Mouse (Mus musculus): ENCODE measurements around the gene Ces1b.

The Ces1b gene

DNA sequence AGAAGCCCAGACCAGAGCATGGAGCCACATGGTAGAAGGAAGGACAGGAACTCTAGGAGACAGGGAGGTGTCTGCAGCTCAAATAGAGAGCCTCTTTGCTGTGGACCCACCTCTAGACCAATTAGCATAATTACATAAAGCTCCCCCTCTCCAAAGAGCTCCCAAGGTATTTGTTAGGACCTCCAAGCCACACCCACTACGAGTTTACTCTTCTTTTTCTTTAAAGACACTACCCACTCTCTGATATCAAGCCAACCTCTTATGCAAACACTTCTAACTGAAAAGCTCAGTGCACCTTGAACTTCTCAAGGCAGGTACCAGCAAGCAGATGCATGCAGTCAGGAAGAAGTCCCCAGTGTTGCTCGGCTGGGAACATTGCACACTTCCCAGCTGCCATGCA lies at the start of gene Ces1b:
TSS of gene Ces1b (minus strand) at position 131 of the 400 bp plus-strand sequence.
- no peak for DNase-seq

DNA sequence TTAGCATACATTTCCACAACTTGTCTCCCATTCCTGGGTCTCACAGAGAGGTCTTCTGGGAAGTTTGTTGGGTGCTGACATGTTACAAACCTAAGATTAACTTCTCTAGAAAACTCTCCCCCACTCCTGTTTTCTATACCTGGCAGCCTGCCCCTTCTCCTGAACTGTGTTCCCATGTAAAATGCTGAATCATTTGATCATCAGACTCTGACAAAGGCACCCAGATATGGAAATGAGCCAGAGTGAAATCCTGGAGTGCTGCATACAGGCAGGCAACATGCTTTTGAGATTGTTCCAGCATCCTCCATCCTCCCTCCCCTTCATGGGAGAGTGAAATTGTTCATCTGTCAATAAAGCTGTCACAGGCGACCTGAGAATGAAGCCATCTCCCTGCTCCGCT lies 46.7 kb upstream of the Ces1b start:
- DNase-seq, result peak; percentile 34 to 49

- no peak for DNase-seq
Observed at GRCm38 (mm10) chr8:93122005-93122404, 42.2 kb upstream of the Ces1b start.

DNA sequence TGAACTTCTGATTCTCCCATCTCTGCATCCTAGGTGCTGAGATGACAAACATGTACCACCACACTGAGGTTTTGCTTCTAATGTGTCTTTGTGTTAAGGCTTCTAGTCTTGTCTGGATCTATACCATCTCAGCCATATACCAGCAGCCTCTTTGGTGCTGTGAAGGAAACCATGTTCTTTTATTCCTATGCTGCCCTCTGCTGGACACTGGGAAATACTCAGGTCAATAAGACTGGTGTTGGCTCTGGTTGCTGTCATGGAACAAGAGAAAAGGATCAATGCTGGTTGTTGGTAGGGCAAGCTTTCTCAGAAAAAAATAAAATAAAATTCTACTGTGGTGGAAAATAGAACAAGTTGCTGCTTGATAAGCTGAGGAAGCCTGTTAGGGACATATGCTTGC lies 15.6 kb upstream of the Ces1b start:
- peak; percentile 35 to 63 for DNase-seq

GRCm38 (mm10) chr8:93091324-93091723 lies 11.5 kb upstream of the Ces1b start:
- no peak for DNase-seq

DNA sequence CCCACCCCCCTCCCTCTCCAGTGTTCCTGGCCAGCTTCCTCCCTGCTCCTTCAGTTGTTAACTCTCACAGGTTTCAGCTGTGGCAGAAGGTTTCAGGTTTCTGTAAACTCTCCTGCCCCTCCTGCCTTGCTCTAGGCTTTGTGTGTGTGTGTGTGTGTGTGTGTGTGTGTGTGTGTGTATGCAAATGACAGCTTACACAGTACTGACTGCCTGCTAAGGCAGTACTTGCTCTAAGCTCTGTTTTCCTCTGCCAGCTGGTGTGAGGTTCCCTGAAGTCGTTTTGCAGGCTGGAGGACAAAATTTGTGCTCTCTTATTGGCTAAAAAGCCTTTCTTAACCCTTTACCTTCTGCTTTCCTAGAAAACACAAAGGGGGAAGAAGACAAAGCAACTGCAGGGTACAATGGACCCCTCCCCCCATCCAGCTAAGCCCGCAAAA lies 8.9 kb upstream of the Ces1b start:
- no peak for DNase-seq

GRCm38 (mm10) chr8:93088193-93088592 lies 8.4 kb upstream of the Ces1b start:
- DNase-seq, result no peak

GRCm38 (mm10) chr8:93075251-93075650 lies 4.6 kb downstream of the Ces1b start:
- DNase-seq, result peak; percentile 9 to 32

DNA sequence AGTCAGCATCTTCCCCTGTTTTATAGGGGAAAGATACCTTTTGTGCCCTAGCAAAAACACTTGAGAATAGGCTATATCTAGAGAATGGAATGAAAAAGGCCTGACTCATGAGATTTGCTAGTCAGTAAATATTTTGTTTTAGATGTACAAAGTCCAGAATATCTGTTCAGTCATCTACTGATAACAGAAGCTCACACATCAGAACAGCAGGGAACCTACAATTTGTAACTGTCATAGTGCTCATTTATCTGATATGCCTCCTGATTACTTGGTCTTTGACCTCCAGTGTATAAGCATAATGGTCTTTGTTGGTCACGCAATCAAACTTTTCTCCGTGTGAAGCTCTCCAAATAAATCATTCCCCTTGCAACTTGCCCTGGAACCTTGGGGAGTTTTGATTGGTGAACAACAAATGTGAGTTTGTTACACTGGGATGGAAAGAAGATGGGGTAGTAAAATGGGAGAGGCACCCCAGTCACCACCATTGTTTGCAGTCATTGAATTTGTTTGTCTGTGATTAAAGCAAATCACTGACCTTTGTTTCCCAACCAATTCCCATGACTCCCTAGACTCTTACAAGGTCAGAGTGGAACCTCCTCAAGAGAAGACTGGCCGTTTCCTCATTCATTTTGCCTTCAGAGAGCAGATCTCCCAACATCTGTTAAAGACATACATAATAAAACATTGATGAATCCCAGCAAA lies 16.2 kb downstream of the Ces1b start:
- no peak for DNase-seq

- peak; percentile 49 to 83 for DNase-seq
Observed at GRCm38 (mm10) chr8:93059185-93059584, 20.6 kb downstream of the Ces1b start.

GRCm38 (mm10) chr8:93055238-93055637 lies 24.6 kb downstream of the Ces1b start:
- no peak for DNase-seq

DNA sequence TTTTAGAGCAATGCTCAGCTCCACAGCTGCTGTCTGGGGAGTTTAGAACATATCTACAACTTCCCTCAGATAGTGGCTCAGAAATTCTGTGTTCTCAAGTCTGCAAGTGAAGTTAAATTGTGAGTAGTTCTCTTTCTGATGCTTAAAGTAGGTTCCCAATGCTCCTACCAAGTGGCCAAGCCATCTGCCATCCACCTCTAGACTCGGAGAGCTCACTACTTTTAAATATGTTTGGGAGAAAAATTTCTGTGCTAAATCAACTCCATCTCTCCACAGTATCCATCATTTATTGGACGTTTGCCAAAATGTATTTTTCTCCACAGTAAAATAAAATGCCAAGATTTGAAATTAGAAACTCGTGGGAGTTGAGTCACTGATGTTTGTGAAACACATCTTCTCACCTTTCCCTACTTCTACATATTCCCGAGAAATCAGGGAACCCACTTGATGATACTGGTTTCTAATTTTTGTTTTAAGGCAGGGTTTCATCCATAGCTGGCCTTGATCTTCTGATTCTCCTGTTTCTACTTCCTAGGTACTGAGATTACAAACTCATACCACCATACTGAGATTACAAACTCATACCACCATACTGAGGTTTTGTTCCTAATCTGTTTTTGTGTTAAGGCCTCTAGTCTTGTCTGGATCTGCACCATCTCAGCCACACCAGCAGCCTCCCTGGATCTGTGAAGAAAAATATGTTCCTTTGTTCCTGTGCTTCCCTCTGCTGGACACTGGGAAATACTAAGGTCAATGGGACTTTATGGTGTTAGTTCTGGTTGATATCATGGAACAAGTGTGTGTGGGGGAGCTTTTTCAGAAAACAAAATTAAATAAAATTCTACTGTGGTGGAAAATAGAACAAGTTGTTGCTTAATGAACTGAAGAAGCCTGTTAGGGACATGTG lies 31.1 kb downstream of the Ces1b start:
- peak in 1 of 2 experiments; percentile 13 for DNase-seq

GRCm38 (mm10) chr8:93048092-93048491 lies 31.7 kb downstream of the Ces1b start, which contains the start of gene Ces1a:
Gene Ces1a, minus strand, starts transcription at chr8:93048192.
- no peak for DNase-seq

DNA sequence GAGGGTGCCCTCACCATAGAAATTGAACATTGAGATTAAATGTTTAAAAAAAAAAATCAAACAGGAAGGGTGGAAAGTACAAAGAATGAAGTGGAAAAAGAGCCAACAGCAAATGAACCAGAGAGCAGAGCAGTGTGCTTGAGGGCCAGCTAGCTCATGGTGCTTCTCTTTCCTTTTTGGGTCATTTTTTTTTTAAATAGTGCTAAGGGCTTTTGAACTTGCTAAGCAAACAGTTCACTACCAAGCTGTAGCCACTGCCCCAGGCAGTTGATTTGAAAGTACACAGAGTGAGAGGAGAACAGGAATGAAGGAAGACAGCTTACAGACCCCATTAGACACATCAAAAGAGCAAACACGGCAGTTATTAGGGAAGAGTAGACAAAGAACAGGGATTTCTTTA lies 36.7 kb downstream of the Ces1b start:
- DNase-seq, result no peak

GRCm38 (mm10) chr8:93040776-93041567 lies 38.8 kb downstream of the Ces1b start:
- DNase-seq, result peak in 1 of 2 experiments; percentile 14

DNA sequence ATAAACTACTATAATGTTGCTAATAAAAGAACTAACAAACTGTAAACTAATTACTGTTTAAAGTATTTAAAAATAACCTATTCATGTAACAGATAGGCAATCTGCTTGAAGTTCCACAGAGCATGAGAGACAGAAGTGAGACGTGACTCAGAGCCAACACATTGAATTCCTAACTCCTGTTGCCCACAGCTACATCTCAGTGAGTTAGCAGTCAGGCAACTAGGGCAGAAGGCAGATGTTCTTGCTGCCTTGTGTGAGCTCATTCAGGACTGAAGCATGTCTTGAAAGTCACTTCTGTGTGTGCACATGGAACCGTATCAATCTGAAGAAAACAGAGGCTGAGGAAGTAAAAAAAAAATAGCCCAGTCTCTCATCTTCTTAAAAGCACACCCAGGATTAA lies 39.6 kb downstream of the Ces1b start:
- DNase-seq, result no peak

DNA sequence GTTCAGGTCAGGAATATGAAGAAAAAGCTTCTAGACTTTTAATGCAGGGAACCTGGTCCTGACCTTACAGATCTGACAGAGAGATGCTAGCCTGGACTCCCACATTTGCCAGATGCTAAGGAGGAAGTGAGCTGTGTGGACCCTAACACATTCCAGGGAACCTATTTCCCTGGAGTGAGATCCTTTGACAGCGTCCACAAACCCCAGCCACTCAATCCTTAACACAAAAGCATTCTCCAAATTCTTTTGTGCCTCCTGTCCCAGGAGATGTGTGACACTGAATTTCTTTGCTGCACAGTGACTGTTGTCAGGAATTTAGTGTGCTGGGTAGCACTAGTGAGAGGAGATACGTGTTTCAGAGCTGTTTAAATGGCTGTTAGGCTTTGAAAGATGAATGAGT lies 41.0 kb downstream of the Ces1b start:
- DNase-seq, result no peak

DNA sequence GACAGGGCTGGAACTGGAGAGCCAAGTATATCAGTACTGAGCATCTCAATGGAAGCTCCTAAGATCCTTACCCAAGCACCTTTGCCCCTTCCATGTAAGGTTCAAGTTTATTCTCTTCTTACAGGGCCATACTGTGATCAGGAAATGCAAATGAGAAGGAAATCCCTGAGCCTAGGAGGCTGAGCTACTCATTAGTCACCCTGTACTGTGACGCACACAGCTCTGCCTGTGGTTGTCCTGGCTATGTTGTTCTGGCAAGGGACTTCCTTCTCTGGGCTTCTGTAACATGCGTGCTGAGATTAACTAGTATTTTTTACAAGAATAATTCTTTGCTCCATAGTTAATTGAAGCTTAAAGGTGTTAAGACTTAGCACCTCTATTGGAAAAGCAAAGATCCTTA lies 49.2 kb downstream of the Ces1b start:
- no peak for DNase-seq

- no peak for DNase-seq
Observed at GRCm38 (mm10) chr8:93021738-93022137, 58.1 kb downstream of the Ces1b start.

GRCm38 (mm10) chr8:93014300-93014699 lies 65.5 kb downstream of the Ces1b start:
- no peak for DNase-seq

DNA sequence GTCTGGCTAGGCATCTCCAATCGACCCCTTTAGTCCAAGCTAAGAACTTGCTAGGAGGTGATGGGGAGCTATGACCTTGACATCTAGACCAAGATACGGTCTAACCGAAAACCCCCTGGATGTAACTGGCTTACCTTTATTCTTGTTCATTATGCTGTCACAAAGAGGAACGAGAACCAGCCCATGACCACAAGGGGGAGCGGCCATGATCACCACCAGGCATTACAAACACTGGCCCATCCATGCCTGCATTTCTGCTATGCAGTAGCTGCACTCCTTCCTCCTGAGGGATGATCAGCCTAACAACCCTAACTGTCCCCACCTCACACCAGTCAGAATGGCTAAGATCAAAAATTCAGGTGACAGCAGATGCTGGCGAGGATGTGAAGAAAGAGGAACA lies 67.6 kb downstream of the Ces1b start:
- peak in 1 of 2 experiments; percentile 40 for DNase-seq

DNA sequence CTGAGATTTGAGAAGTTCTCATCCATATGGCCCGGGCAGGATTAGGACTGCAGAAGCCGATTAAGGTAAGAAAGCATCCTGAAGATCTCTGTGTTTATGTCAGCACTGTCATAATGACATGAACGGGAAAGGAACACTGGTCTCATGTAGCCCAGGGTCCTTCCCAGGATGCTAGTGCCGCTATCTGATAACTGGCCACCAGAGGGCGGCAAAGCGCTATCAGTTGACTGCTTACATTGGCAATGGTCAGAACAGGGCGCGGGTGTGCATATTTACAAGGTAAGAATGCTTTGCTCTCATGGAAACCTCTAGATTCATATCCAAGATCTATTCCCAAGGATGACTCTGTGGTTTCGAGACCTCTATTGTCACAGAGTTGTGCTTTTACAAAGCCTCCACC lies 68.4 kb downstream of the Ces1b start:
- peak; percentile 74 to 94 for DNase-seq

GRCm38 (mm10) chr8:93010286-93010685 lies 69.5 kb downstream of the Ces1b start:
- peak; percentile 45 to 63 for DNase-seq
